Mouse (Mus musculus): ENCODE data around the gene Parp4. TPM values are rescaled to one million over a fixed set of nuclear protein-coding genes. Genes with fewer than 3 reads are reported as not detected.
A peak's percentile ranks its signal among the peaks of the same experiment; 100 is the strongest.

Parp4 gene
- polyA plus RNA-seq, 1 experiment from 2014 or later: 8.2 TPM

- Histone ChIP-seq H3K4me2 (ENCODE audit: low read length) (no peak overlapping the region), H3K27me3 (ENCODE audit: insufficient read depth, low read length) (no peaks in the 10 kb centered on the region), H3K36me3 (ENCODE audit: insufficient read depth, low read length) (peaks cover 32% of the 10 kb centered on the region), H3K9ac (ENCODE audit: low read depth, low read length) (no peak overlapping the region), H3K4me3 (replicated peaks; ENCODE audit: low read depth, low read length) (no peak overlapping the region), H3K9me3 (replicated peaks; ENCODE audit: low read length) (no peaks in the 10 kb centered on the region), H3K4me1 (replicated peaks; ENCODE audit: insufficient read depth, low read length) (no peaks in the 10 kb centered on the region), H3K27ac (no peak overlapping the region)
- ATAC-seq (replicated peaks; ENCODE audit: low FRiP score, low read depth) (no peak), DNase-seq (ENCODE audit: low spot score) (peak; percentile 65)
- WGBS: 49% methylated on average over 6 of the region's 6 CpGs
- peak; percentile 75 for TF ChIP-seq CTCF (IDR thresholded peaks at IDR 0.05; ENCODE audit: low read depth)
Observed at GRCm38 (mm10) chr14:56598759-56599158, 23.3 kb downstream of the Parp4 start.

GRCm38 (mm10) chr14:56602069-56602468 lies 26.6 kb downstream of the Parp4 start:
- Histone ChIP-seq H3K4me3 (replicated peaks; ENCODE audit: low read depth, low read length) (no peak overlapping the region), H3K9ac (ENCODE audit: low read depth, low read length) (no peak overlapping the region), H3K27ac (no peak overlapping the region), H3K4me2 (ENCODE audit: low read length) (no peak overlapping the region), H3K27me3 (ENCODE audit: insufficient read depth, low read length) (no peaks in the 10 kb centered on the region), H3K36me3 (ENCODE audit: insufficient read depth, low read length) (peaks cover 20% of the 10 kb centered on the region), H3K9me3 (replicated peaks; ENCODE audit: low read length) (no peaks in the 10 kb centered on the region), H3K4me1 (replicated peaks; ENCODE audit: insufficient read depth, low read length) (no peaks in the 10 kb centered on the region)
- DNase-seq (ENCODE audit: low spot score) (no peak), ATAC-seq (replicated peaks; ENCODE audit: low FRiP score, low read depth) (no peak)
- no peak for TF ChIP-seq CTCF (IDR thresholded peaks at IDR 0.05; ENCODE audit: low read depth)
- 85% methylated on average over 9 of the region's 9 CpGs for WGBS

- ATAC-seq (replicated peaks; ENCODE audit: low FRiP score, low read depth) (no peak), DNase-seq (ENCODE audit: low spot score) (no peak)
- 93% methylated on average over 5 of the region's 5 CpGs for WGBS
- no peaks in the 10 kb centered on the region for H3K4me1 ChIP-seq (replicated peaks; ENCODE audit: insufficient read depth, low read length)
- no peak overlapping the region for H3K4me2 ChIP-seq (ENCODE audit: low read length)
- no peak overlapping the region for H3K4me3 ChIP-seq (replicated peaks; ENCODE audit: low read depth, low read length)
- H3K27me3 ChIP-seq (ENCODE audit: insufficient read depth, low read length): no peaks in the 10 kb centered on the region
- TF ChIP-seq CTCF (IDR thresholded peaks at IDR 0.05; ENCODE audit: low read depth): no peak
- peaks cover 20% of the 10 kb centered on the region; the same call in 1 of the 2 replicates for H3K36me3 ChIP-seq (ENCODE audit: insufficient read depth, low read length)
- no peaks in the 10 kb centered on the region for H3K9me3 ChIP-seq (replicated peaks; ENCODE audit: low read length)
- no peak overlapping the region for H3K27ac ChIP-seq
- no peak overlapping the region for H3K9ac ChIP-seq (ENCODE audit: low read depth, low read length)
Observed at GRCm38 (mm10) chr14:56604438-56604837, 29.0 kb downstream of the Parp4 start.

- H3K4me1 ChIP-seq (replicated peaks; ENCODE audit: insufficient read depth, low read length): no peaks in the 10 kb centered on the region
- H3K4me2 ChIP-seq (ENCODE audit: low read length): no peak overlapping the region
- H3K9me3 ChIP-seq (replicated peaks; ENCODE audit: low read length): no peaks in the 10 kb centered on the region
- DNase-seq (ENCODE audit: low spot score): no peak
- ATAC-seq (replicated peaks; ENCODE audit: low FRiP score, low read depth): no peak
- WGBS: 78% methylated on average over 4 of the region's 4 CpGs
- peaks cover 25% of the 10 kb centered on the region; the same call in 1 of the 2 replicates for H3K36me3 ChIP-seq (ENCODE audit: insufficient read depth, low read length)
- no peak overlapping the region for H3K9ac ChIP-seq (ENCODE audit: low read depth, low read length)
- H3K27me3 ChIP-seq (ENCODE audit: insufficient read depth, low read length): no peaks in the 10 kb centered on the region
- no peak for TF ChIP-seq CTCF (IDR thresholded peaks at IDR 0.05; ENCODE audit: low read depth)
- H3K27ac ChIP-seq: no peak overlapping the region
- H3K4me3 ChIP-seq (replicated peaks; ENCODE audit: low read depth, low read length): no peak overlapping the region
Observed at GRCm38 (mm10) chr14:56605136-56605535, 29.7 kb downstream of the Parp4 start.

GRCm38 (mm10) chr14:56613212-56613611 lies 37.8 kb downstream of the Parp4 start:
- Histone ChIP-seq H3K4me3 (replicated peaks; ENCODE audit: low read depth, low read length) (no peak overlapping the region), H3K9me3 (replicated peaks; ENCODE audit: low read length) (no peaks in the 10 kb centered on the region), H3K9ac (ENCODE audit: low read depth, low read length) (no peak overlapping the region), H3K27me3 (ENCODE audit: insufficient read depth, low read length) (no peaks in the 10 kb centered on the region), H3K4me1 (replicated peaks; ENCODE audit: insufficient read depth, low read length) (no peaks in the 10 kb centered on the region), H3K27ac (no peak overlapping the region), H3K4me2 (ENCODE audit: low read length) (no peak overlapping the region), H3K36me3 (ENCODE audit: insufficient read depth, low read length) (peaks cover 56% of the 10 kb centered on the region)
- no peak for TF ChIP-seq CTCF (IDR thresholded peaks at IDR 0.05; ENCODE audit: low read depth)
- DNase-seq (ENCODE audit: low spot score): no peak
- no peak for ATAC-seq (replicated peaks; ENCODE audit: low FRiP score, low read depth)
- 85% methylated on average over 3 of the region's 3 CpGs for WGBS

- Histone ChIP-seq H3K4me1 (replicated peaks; ENCODE audit: insufficient read depth, low read length) (no peaks in the 10 kb centered on the region), H3K4me2 (ENCODE audit: low read length) (no peak overlapping the region), H3K4me3 (replicated peaks; ENCODE audit: low read depth, low read length) (no peak overlapping the region), H3K9me3 (replicated peaks; ENCODE audit: low read length) (no peaks in the 10 kb centered on the region), H3K9ac (ENCODE audit: low read depth, low read length) (no peak overlapping the region), H3K36me3 (ENCODE audit: insufficient read depth, low read length) (peaks cover 45% of the 10 kb centered on the region), H3K27ac (no peak overlapping the region), H3K27me3 (ENCODE audit: insufficient read depth, low read length) (no peaks in the 10 kb centered on the region)
- no peak for TF ChIP-seq CTCF (IDR thresholded peaks at IDR 0.05; ENCODE audit: low read depth)
- DNase-seq (ENCODE audit: low spot score) (no peak), ATAC-seq (replicated peaks; ENCODE audit: low FRiP score, low read depth) (no peak)
- 82% methylated on average over 1 of the region's 1 CpGs for WGBS
Observed at GRCm38 (mm10) chr14:56617470-56617869, 42.1 kb downstream of the Parp4 start.

- H3K4me3 ChIP-seq (replicated peaks; ENCODE audit: low read depth, low read length): no peak overlapping the region
- 84% methylated on average over 8 of the region's 8 CpGs for WGBS
- no peak for DNase-seq (ENCODE audit: low spot score)
- no peak for TF ChIP-seq CTCF (IDR thresholded peaks at IDR 0.05; ENCODE audit: low read depth)
- peaks cover 34% of the 10 kb centered on the region for H3K36me3 ChIP-seq (ENCODE audit: insufficient read depth, low read length)
- no peak overlapping the region for H3K9ac ChIP-seq (ENCODE audit: low read depth, low read length)
- H3K27me3 ChIP-seq (ENCODE audit: insufficient read depth, low read length): no peaks in the 10 kb centered on the region
- H3K4me2 ChIP-seq (ENCODE audit: low read length): no peak overlapping the region
- no peaks in the 10 kb centered on the region for H3K9me3 ChIP-seq (replicated peaks; ENCODE audit: low read length)
- ATAC-seq (replicated peaks; ENCODE audit: low FRiP score, low read depth): no peak
- H3K4me1 ChIP-seq (replicated peaks; ENCODE audit: insufficient read depth, low read length): no peaks in the 10 kb centered on the region
- H3K27ac ChIP-seq: no peak overlapping the region
Observed at GRCm38 (mm10) chr14:56620425-56620824, 45.0 kb downstream of the Parp4 start.
